ENCODE assay signal across 8 mouse cellular contexts in genomic region chr9:73968641-73969121, GRCm38 (mm10). TPM values are rescaled to one million over a fixed set of nuclear protein-coding genes. Genes with fewer than 3 reads are reported as not detected.
DNase-seq lines count a peak whose midpoint lies in the region; ATAC-seq and TF ChIP-seq lines count a peak whose summit lies in the region.

Gene Unc13c, minus strand, starts transcription at chr9:73968966.

- no peaks in the 10 kb centered on the region for H3K27me3 ChIP-seq in kidney, postnatal 0 days (ENCODE audit: insufficient read depth, low read length)
- peaks cover 13% of the 10 kb centered on the region for H3K27me3 ChIP-seq in liver, embryonic 12.5 days (replicated peaks)

- H3K27ac ChIP-seq in kidney, postnatal 0 days: no peak within 1 kb of the TSS
- H3K27ac ChIP-seq in liver, embryonic 12.5 days: no peak within 1 kb of the TSS

- H3K9ac ChIP-seq in kidney, postnatal 0 days (ENCODE audit: low read depth, low read length): no peak within 1 kb of the TSS
- H3K9ac ChIP-seq in liver, embryonic 12.5 days: no peak within 1 kb of the TSS

- peaks cover 9% of the 10 kb centered on the region; the same call in 1 of the 2 replicates for H3K4me1 ChIP-seq in kidney, postnatal 0 days (replicated peaks; ENCODE audit: insufficient read depth, low read length)
- no peaks in the 10 kb centered on the region for H3K4me1 ChIP-seq in liver, embryonic 12.5 days

- H3K4me2 ChIP-seq in kidney, postnatal 0 days (ENCODE audit: low read length): peak within 1 kb of the TSS; percentile 57
- H3K4me2 ChIP-seq in liver, embryonic 12.5 days: peak within 1 kb of the TSS; percentile 41

- DNase-seq in gastrocnemius, postnatal 10 days: peak; percentile 15
- DNase-seq in gastrocnemius, postnatal 36 days: no peak
- DNase-seq in cerebellum, postnatal 36 days: peak; percentile 66 to 73
- DNase-seq in frontal cortex, postnatal 25 days (ENCODE audit: low spot score in 2 of 2): peak; percentile 22 to 38
- DNase-seq in kidney, postnatal 0 days (ENCODE audit: low spot score): peak; percentile 46
- peak; percentile 49 to 55 for DNase-seq in right cerebral cortex, adult 2 months (ENCODE audit: low spot score in 2 of 2)

- peak; percentile 44 for TF ChIP-seq CTCF in kidney, postnatal 0 days (IDR thresholded peaks at IDR 0.05; ENCODE audit: low read depth)

- H3K36me3 ChIP-seq in kidney, postnatal 0 days (ENCODE audit: insufficient read depth, low read length): no peaks in the 10 kb centered on the region
- no peaks in the 10 kb centered on the region for H3K36me3 ChIP-seq in liver, embryonic 12.5 days

- H3K4me3 ChIP-seq in kidney, postnatal 0 days (replicated peaks; ENCODE audit: low read depth, low read length): peak within 1 kb of the TSS; percentile 26
- no peak within 1 kb of the TSS for H3K4me3 ChIP-seq in liver, embryonic 12.5 days

- intact Hi-C loops in gastrocnemius, postnatal 36 days (cut with DNase I): no loop called here

- peak; percentile 29; the same call in 1 of the 2 replicates for ATAC-seq in kidney, postnatal 0 days (replicated peaks; ENCODE audit: low FRiP score, low read depth)
- ATAC-seq in liver, embryonic 12.5 days: no peak
- no peak for ATAC-seq in erythroid progenitor cell, adult 5-6 weeks (replicated peaks; ENCODE audit: low FRiP score, poor library complexity, severe bottlenecking)

- H3K9me3 ChIP-seq in kidney, postnatal 0 days (replicated peaks; ENCODE audit: low read length): no peaks in the 10 kb centered on the region
- no peaks in the 10 kb centered on the region for H3K9me3 ChIP-seq in liver, embryonic 12.5 days (replicated peaks)

- WGBS in kidney, postnatal 0 days: 1% methylated on average over 17 of the region's 17 CpGs
- 5% methylated on average over 17 of the region's 17 CpGs for WGBS in liver, embryonic 12.5 days (ENCODE audit: insufficient replicate concordance)

RNA-seq across cellular contexts. Expression of gene Unc13c, which starts in this region (rescaled TPM):
- total RNA-seq in gastrocnemius, postnatal 10 days (2021): under 1 TPM; 0.54 to 0.56 TPM
- total RNA-seq in gastrocnemius, postnatal 36 days (2021): under 1 TPM; 0.10 TPM
- polyA plus RNA-seq in kidney, postnatal 0 days (2015; fragmentation: Nextera tagmentation; extraction: Ambion mirVana): 0.68 and 0.73 TPM in 2 replicates
- 0.04 and 0.06 TPM in 2 replicates for polyA plus RNA-seq in liver, embryonic 12.5 days (2016; fragmentation: Nextera tagmentation; extraction: Ambion mirVana)
- total RNA-seq in erythroid progenitor cell, adult 5-6 weeks (2015; ENCODE audit: low replicate concordance): not detected in 2 replicates
- total RNA-seq in erythroid progenitor cell, adult 5-6 weeks (2017; ENCODE audit: low replicate concordance): not detected in 2 replicates

Comparison
In these comparisons a context has a peak if more than half of its experiments do, and no peak if none do; other contexts are left out.
1. Peak in DNase-seq in gastrocnemius, postnatal 10 days; RNA of the gene not detected or under 1 TPM.
2. Peak in DNase-seq, ATAC-seq, H3K4me3 ChIP-seq and H3K4me2 ChIP-seq in kidney, postnatal 0 days; RNA of the gene not detected or under 1 TPM.
3. DNase-seq: peak in cerebellum, postnatal 36 days (2 of 2), frontal cortex, postnatal 25 days (2 of 2) and right cerebral cortex, adult 2 months (2 of 2); none in gastrocnemius, postnatal 36 days (0 of 2).